Mouse (Mus musculus) cerebellum, adult (tissue): ENCODE measurements around the gene 4931440F15Rik.
"Not testable (repeated sequence)": the region's sequence is repeated elsewhere in the genome, so short reads cannot be mapped to it uniquely, and the experiment has no call there.

Source experiments
- ATAC-seq: cut with Nextera tagmentation; 2 replicates; pipeline ENCODE4 v1.9.2; 2017; ENCODE audit warnings: mild to moderate bottlenecking, moderate library complexity, mixed read lengths; ENCODE audit not compliant: insufficient number of reproducible peaks, low FRiP score, low TSS enrichment

Gene 4931440F15Rik

DNA sequence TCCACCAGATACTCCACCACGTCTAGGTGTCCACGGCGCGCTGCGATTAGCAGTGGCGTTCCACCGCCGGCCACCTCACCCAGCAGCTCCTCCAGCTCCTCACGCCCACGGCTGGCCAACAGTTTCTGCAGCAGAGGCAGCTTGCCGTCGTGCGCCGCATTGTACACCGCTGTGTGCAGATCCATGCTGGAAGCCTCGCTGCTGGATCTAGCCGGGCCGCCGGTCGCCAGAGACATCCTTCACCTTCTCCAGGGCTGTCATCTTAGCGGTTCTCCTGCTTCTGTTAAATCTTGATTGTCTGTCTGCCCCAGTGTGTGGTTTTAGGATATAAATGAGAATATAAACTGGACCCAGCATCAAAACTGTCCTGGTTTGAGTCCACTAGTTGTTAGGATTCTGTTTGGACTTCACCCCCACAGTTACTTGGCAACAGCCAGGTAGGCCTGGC lies at the start of gene 4931440F15Rik:
TSS of gene 4931440F15Rik (minus strand) at position 398 of the 448 bp plus-strand sequence.
- not testable (repeated sequence) for ATAC-seq

DNA sequence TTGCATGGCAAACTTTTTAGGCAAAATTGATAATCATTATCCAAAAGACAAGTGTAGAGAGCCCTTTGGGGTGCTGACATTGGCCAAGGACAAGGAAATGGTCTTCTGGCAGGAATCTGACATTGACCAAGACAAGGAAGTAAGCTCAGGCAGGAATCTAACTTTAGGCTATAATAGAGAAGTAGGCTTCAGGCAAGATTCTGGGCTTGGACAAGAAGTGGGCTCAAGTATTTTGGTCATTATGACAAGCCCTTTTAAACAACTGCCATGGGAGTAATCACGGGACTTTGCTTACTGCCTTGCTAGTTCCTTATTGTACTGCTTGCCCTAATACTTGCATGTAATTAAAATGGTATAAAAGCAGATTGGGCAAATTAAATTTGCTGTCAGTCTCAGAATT lies 49.3 kb upstream of the 4931440F15Rik start:
- not testable (repeated sequence) for ATAC-seq

DNA sequence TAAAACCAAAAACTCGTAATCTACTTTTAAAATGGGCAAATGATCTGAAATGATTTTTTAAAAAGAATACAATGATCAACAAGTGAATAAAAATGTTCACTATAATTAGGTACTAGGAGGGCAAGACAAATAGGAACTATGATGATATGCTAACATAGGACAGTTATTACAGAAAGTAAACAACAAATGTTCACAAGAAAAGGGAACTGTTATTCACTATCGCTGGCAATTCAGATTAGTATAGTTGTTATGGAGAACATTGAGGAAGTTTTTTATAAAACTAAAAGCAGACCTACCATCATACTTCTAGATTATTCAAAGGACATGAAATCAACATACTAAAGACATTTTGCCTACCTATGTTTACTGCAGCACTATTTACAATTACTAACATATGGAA lies 44.7 kb upstream of the 4931440F15Rik start:
- no peak for ATAC-seq

DNA sequence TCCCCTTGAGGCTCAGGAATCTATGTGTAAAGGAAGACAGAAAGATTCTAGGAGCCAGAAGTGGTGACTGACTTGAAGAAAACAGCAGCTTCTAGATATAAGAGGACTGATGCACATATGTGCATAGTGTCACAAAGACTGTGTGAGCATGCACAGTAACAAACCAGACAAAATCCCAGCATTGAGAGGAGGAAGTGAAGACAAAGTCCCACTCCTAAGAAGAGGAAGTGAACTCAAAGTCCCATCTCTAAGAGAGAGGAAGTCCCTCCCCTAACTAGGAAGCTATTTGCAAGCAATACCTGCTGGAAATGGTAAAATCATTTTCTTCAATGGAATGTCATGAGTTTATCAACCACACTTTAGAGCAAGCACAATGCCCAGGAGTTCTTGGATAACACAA lies 38.8 kb upstream of the 4931440F15Rik start:
- ATAC-seq = no peak

DNA sequence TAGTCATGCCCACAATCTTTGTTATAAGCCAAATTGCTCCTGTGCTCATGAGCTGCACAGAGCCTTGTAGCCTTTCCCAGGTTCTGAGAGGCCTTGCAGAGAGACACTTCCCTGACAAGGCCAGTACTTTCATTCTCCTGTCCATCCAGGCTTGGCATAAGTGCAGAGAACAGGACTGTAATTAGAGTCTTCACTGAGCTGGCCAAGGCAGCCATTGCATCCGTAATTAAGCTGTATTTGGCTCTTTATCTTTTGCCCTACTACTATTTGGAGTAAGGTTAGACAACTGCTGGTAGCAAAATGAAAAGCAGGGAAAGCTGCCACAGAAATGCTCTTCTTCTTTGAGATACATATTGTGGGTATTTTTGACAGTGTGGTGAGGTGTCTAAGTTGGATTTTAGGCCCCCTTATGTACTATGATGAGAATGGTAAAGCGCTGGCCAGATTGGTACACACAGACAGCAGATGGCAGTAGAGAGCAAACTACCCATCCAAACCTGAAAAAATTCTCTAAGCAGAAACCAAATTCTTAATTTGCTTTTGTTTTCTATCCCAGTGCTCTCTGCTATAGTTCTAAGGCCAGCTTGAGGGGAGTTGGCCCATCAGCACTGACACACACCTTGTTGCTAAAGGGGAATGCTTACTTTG lies 36.4 kb upstream of the 4931440F15Rik start:
- ATAC-seq = peak; percentile 61; the same call in 1 of the 2 replicates

DNA sequence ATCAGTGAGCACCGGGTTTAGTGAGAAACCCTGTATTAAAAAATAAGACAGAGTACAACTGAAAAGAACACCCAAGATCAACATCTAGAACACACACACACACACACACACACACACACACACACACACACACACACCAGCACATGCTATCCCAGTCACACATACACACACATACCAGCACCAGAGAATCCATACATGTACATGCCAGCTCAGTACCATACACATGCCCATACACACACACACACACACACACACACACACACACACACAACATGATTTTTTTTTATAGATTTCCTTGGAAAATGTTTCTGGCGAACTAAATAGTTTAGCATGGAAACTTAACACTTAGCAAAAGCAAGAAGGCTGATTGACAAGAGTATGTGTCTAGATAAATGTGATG lies 35.6 kb upstream of the 4931440F15Rik start:
- ATAC-seq = no peak

DNA sequence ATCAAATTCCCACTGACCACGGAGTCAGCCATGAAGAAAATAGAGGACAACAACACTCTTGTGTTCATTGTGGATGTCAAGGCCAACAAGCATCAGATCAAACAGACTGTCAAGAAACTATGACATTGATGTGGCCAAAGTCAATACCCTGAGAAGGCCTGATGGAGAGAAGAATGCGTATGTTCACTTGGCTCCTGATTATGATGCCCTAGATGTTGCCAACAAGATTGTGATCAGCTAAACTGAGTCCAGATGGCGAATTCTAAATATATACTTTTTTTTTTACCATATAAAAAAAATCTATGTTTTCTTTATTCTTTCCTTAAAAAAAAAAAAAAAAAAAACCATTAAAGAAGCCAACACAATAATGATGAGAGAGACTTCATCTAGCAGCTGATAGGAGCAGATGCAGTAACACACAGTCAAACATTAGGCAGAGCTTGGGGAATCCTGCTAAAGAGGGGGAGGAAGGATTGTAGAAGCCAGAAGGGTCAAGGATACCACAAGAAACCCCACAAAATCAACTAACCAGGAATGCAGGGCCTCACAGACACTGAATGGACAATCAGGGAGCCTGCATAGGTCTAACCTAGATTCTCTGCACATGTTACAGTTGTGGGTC lies 15.2 kb upstream of the 4931440F15Rik start:
- ATAC-seq = no peak

DNA sequence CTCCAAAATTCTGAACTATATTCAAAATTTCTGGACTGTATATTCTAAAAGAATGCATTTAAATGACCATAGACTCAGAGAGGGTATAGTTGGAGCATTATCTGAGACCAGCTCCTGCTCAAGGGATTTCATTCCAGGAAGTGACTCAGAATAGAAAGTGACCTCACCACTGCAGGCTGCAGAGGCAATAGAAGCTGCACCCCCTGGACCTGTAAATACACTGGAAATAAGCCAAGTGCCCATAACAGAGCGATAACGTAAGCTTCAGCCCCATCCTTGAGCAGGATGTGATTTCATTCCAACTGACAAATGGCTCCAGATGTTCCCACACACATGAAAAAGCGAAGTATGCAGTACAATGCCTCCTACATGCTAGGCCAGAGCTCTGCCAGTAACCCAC lies 14.3 kb upstream of the 4931440F15Rik start:
- ATAC-seq = no peak

DNA sequence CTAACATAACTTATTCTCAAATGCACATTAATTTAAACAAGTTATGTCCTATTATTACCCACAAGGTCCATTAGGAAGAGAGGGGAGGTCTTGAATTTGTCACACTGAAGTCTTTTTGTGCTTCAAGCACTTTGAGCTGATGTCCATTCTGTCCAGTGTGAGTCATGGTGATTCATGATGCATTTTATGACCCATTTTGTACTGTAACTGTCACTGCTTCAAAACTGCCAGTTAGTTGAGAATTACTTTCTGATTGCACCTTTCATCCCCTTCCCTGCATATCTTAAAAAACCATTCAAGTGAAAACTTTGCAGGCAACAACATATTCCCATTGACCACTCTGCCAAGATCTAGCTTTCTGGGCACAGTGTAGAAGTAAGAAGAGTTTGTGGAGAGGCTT lies 11.6 kb upstream of the 4931440F15Rik start:
- ATAC-seq = no peak

DNA sequence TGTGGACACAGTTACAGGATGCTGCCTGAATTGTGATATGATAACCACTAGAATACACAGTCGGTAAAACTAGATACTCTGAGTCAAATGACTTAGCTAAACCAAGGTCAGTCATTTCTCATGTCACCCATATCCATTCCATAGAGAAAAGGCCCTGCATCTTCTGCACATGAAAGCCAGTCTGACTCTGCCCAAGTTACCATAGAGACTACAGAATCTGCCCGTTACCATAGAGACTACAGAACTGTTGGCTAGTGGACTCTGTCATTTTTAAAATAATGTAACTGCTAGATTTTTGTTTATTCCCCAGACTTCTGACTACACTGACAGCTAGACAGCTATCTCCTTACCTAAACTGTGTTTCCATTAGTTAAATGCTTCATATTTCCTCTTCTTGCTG lies 2.3 kb upstream of the 4931440F15Rik start:
- no peak for ATAC-seq

DNA sequence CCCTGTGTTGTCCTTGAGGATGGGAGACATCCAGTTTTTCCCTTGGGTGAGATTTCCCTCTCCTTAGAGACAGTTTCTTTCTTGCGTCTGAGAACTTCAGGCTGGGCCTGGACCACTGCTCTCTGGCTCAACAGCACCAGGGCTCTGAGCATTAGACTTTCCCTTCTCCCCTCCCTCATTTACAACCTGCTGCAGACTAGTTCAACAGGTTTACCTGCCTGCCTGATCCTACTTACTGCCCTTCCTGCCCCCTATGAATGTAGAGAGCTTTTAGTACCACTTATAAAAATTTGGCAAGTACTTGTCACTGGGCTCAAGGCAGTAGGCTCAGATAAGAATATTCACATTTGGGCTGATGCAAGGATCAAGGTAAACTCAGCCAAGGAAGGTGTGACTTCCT lies 533 bp upstream of the 4931440F15Rik start:
- no peak for ATAC-seq

DNA sequence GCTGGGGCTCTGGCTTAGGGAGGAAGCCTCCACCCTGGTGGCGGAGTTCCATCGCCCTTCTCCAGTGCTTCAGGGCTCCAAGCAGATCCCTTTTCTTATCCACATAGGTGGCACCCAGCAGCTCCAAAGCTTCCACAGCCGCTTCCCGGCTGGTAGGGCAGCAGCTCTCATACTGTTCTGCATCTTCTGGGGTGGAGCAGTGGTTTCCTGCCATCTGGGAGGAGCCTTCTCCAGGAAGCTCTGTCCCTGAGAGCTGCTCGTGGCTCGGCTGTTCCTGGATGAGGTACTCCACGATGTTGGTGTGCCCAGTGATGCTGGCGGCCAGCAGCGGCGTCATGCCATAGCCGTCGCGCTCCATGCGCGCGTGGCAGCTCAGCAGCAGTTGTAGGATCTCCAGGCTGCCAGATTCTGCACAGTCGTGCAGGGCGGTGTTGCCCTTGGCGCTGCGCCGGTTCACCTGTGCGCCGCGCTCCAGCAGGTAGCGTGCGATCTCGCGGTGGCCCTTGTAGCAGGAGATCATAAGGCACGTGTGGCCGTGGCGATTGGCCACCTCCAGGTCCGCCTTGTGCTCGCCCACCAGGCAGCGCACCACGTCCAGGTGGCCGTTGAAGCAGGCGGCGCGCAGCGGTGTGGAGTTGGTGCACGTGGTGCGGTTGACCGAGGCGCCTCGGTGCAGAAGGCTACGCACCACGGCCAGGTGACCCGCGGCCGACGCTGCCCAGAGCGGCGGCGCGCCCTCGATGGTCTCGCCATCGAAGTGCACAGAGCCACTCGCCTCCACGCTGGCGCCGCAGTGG lies 796 bp downstream of the 4931440F15Rik start:
- ATAC-seq = not testable (repeated sequence)

DNA sequence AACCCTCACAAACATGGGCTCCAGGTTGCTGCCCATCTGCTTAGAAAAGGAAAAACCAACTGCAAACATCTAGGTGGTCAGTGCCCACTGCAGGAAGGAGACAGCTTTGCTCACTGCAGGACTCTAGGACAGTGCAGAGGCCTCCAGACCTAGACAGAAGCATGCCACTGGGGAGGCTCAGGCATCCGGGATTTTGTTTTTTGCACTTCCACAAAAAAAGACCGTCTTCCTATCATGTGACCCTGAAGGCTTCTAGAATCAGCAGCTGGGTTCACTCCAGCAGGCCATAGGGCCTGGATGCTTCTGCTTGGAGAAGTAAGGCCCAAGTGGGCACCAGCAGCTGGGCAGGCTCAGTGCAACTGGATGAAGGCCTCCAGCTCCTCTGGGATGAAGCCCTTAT lies 2.3 kb downstream of the 4931440F15Rik start:
- ATAC-seq = no peak

DNA sequence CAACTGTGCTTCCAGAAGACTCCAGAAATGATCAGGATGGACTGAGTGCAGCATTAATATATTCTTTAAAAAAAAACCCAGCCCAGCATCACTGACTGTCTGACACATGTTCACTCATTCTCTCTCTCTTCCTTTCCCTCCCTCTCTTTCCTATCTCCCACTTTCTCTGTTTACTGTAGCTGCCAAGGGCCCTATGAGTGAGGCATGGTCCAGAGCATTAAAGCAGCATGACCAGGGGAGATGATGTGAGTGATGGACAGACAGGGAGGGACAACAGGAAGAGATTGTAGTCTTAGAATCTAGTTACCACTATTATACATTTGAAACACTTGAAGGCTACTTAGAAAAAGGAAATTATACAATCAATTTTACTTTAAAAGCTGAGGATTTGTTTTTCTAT lies 9.8 kb downstream of the 4931440F15Rik start:
- ATAC-seq = no peak

DNA sequence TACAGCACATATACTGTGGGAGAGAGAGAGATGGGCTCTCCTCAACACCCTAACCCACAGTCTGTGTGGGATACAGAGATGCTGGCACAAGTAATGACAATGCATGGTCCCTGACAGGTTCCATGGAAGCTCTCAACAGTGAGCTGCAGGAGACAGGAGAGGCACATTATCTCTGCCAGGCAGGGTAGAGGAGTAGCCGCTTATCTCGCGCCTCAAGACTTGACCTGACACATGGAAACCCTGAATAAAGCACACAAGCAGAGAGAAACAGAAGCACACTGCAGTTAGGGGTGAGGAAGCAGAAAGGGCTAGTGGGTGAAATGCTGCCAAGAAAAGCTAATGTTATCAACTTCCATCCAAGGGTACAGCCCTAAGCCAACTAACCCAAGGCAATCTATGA lies 10.2 kb downstream of the 4931440F15Rik start:
- ATAC-seq = no peak

DNA sequence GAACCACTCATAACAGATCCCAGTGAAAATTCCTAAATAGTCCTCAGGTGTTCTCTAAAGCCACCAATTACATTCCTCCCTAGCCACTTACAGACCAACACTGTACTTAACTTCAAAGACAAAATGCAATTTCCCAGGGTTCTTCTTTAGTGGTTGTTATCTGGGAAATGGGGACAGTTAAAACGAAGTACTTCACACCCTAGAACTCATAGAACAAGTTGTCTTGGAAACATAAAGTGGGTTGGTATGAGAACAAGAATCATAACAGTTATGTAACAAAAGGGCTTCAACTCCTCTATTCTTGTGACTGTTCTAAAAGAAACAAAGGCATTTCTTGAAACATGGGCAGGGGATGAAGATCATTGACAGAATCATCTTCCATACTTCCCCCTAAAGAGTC lies 12.2 kb downstream of the 4931440F15Rik start:
- no peak for ATAC-seq

DNA sequence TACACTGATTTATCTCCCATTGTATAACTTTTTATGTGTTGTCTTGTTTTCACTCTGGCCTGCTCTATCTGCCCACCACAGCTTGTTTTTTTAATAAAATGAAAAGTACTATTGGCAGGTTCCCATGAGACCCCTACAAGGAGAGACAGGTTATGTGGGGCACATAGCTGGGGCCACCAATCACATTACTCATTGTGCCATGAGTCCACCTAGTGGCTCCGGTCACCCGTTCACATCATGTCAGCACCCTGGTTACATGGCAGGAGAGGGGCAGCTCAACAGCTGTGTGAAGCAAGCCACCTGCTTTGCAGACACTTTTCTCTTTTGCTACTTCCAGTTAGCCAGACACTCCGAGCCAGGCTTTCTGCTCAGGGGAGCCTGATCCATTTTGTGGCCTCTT lies 13.0 kb downstream of the 4931440F15Rik start:
- ATAC-seq = no peak

DNA sequence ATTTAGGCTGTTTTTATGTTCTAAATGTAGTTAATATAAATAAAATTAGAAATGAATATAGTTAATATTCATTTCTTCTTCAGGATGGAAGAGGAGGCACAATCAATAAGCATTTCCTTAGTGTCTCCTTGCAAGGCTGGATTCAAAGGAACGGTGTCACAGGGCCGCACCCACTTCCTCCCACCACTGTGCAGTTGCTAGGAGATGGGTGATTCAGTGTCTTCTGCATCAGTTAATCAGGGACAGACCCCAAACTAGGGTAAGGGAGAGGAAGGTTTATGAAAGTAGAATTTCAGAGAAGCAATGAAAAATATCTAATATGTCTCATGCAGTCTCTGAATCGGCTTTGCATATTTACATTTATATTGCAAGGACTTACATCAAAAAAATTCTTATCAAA lies 15.1 kb downstream of the 4931440F15Rik start:
- ATAC-seq = no peak

DNA sequence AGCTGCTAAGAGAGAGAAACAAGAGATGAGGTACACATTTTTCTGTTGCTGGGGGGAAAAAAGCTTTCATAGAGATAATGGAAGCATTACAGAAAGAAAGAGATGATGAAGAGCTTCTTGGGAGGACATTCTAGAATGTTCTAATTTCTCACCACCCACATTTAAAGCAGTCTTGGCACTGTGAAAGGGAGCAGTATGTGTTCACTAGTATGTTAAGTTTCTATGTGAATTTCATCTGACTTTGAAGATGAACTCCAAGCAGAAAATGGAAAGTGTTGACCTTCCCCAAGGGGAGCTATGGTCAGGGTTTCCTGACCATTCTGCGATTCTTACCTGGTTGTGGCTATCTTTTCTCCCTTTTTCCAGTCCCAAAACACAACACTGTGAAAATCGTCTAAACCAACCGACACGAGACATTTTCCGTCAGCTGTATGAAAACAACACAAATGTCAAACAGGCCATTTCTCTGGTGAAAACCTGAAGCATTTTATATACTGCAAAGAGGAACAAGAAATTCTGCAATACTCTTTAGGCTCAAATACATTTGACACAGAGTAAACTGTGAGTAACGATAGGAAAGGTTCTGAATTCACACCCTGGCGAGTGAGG lies 16.4 kb downstream of the 4931440F15Rik start:
- ATAC-seq = no peak

DNA sequence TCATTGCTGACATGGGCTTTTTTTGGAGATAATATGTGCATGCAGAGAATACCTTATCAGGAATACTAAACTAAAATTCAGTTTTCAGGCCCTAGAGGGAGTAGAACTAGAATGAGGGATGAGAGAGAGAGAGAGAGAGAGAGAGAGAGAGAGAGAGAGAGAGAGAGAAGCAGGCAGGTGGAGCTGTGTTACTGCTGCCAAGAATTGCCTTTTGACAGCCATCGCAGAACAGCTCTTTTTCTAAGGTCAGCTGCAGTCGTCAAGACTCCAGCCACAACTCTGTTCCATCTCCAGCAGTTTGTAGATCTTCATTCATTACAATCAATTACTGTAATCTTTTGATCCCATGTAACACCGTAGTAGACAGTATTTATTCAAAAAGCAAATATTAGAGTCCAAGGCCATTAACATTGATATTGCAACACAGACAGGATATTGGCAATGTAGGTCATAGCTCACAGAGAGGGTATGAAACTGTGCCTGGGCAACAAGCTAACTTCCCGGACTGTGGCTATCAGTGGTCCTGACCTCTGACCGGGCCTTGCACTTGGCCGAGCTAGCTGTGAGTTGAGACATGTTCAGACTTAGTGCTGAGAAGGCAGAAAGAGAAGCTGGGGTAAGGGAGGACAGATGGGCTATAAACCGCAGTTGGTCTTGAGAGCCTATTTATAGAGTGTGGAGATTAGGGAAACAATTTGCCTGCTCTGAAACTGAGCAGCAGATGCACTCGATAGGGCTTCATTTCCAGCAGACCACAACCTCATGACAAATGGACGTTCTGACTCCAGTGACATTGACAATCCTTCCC lies 17.1 kb downstream of the 4931440F15Rik start:
- ATAC-seq = peak; percentile 83
